Mouse (Mus musculus): Measurements from ENCODE around the gene Syn3. TPM values are rescaled to one million over a fixed set of nuclear protein-coding genes. Genes with fewer than 3 reads are reported as not detected.
"Not testable (repeated sequence)": the region's sequence is repeated elsewhere in the genome, so short reads cannot be mapped to it uniquely, and the experiment has no call there.

Gene Syn3
- total RNA-seq, 4 experiments from 2014 or later: 0.10 to 0.90 (median 0.57) TPM

- no peak for DNase-seq (ENCODE audit: low spot score in 2 of 2)
Measured at GRCm38 (mm10) chr10:86057286-86057685, 441.4 kb downstream of the Syn3 start.

DNA sequence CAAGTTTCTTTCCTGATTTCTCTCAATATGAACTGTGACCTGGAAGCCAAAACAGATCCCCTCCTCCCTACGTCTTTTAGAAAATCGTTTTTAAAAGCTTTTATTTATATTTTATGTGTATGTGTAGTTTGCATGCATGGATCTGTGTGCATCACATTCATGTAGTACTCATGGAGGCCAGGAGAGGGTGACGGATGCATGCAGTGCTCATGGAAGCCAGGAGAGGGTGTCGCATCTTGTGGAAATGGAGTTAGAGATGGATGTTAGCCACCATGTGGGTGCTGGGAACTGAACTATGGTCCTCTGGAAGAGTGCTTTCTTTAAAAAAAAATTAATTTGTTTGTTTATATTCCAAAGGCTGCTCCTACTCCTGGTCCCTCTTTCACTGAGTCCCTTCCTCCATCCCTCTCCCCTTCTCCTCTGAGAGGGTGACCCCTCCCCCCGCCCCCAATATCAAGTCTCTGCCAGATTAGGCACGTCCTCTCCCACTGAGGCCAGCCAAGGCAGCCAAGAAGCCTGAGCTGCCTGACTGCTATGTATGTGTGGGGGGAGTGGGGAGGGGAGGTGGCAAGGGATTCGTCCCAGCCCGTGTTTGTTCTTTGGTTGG, 442.3 kb downstream of the Syn3 start:
- no peak for DNase-seq (ENCODE audit: low spot score in 2 of 2)

DNA sequence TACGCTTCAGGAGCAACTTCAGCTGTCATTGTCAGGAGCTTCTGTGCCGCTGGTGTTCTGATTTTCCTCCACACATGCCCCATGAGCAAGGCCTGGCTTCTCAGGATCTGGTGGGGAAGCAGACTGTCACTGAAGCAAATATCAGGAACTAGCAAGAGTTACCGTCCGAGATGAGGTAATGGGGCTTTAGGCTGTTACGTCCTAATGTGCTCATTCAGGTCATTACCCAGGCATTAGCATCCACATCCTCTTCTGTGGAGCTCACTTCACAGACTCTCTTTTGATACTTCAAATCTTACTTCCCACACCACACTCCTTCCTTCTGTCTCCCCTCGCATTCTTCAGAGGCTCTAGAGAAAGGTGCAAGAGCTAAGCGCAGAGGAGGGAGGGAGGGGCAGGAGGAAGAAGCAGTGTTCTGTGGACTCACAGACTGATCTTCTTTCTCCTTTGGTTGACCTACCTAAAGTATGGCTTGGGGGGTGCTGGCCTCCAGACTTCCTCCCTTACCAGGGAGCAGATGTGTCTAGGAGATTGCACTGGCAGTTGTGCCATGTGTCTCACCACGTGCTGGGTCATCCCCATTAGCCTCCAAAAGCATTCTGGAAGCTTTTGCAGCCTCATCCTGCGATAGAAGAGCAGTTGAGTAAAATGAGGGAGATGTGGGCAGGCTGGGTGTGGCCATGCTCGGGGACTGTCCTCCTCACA, 445.7 kb downstream of the Syn3 start:
- DNase-seq (ENCODE audit: low spot score in 2 of 2): no peak

GRCm38 (mm10) chr10:86050522-86050921, 448.2 kb downstream of the Syn3 start:
- DNase-seq (ENCODE audit: low spot score in 2 of 2): no peak

- DNase-seq (ENCODE audit: low spot score in 2 of 2): no peak
Measured at GRCm38 (mm10) chr10:86047786-86048185, 450.9 kb downstream of the Syn3 start.

DNA sequence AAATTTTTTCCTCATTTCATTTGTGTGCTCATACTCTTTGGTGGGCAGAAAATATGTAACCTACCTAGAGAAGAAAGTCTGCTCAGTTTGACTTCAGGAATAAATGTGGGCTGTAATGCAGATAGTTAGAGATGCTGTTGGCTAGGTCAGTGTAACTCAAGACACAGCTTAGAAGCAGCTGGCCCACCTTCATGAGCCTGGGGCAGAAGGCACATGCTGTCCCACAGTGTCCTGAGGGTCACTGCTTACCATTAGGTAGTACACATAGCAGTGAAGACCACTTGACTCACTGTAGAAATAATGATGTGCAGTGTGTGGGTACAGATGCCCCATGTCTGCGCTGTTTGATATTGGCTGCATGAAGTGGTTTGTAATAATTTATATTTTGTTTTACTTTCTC, 452.3 kb downstream of the Syn3 start:
- DNase-seq (ENCODE audit: low spot score in 2 of 2): no peak

GRCm38 (mm10) chr10:86044066-86044465, 454.6 kb downstream of the Syn3 start:
- DNase-seq (ENCODE audit: low spot score in 2 of 2): no peak

DNA sequence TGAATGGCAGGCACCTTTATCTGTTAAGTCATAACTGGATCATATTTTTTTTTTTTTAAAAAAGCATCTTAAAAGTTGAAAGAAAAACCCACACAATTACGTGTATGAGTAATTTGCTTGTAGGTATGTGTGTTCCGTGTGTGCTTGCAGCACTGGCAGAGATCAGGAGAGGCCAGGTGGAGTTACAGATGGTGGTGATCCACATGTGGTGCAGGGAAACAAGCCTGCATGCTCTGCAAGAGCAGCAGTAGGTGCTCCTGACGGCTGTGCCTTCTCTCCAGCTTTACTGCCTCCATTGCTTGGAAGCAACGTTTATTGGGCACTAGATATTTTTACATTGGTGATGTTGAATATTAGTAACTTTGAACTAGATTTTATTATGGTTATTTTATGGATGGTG, 455.0 kb downstream of the Syn3 start:
- DNase-seq (ENCODE audit: low spot score in 2 of 2): no peak

DNA sequence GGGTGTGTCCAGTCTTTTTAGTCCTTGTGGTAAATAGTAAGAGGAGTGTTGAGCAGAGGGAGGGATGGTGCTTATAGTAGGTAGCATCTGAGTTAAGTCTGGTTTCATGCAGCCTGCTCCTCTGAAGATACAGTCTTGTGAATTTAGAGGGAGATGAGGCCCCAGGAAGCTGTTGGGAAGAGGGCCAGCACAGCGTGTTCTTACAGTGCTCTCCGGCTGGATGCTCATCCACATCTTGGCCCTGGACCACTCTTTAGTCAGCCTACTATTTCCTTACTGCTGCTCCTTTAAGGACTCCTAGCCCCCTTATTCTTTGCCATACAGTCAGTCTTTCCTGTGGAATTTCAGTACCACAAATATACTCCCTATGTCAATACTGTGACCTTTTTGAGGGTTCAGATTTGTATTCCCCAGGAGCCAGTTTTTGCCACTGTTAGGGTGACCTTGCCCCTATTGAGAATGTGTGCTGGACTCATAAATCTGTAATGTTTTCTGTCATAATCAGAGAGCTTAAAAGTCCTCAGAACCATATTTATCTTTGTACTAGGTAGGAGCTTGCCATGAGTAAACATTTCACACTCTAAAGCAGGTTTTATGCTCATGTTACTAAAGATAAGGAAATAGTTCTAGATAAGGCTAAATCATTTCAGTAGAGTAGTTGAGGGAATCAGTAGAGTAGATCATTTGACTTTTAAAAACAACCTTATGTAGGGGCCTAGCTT, 464.5 kb downstream of the Syn3 start:
- no peak for DNase-seq (ENCODE audit: low spot score in 2 of 2)

DNA sequence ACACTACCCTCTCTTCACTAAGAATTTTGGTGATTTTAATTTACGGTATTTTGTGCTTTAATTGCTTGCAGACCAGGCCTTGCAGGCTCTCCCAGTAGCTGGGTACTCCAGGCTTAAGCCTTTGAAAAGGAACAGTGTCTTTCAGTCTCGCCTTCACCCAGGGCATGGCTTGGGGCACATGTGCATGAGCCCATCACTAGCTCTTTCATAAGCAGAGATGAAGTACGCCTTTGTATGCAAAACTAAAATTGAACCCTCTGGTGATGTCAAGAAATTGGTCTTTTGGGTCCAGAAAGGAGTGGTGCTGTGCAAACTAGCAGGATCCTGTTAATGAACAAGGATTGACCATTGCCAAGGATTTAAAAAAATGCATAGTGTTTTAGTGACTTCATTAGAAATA, 466.2 kb downstream of the Syn3 start:
- no peak for DNase-seq (ENCODE audit: low spot score in 2 of 2)

DNA sequence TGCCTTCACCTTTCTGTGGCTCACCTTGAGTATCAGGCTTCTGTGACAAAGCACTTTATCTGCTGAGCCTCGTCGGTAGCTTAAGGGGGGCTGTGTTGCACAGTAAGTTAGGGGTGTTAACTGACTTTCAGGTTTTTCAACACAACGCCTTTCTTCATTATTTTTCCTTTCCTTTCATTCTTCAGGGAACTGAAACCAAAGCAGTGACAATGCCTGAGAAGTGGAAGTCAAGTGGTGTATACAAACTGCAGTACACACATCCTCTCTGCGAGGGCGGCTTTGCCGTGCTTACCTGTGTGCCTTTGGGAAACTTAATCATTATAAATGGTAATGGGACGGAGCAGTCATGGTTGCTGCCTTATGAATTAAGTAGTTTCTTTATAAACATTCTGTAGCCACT, 468.0 kb downstream of the Syn3 start:
- DNase-seq (ENCODE audit: low spot score in 2 of 2): no peak

- DNase-seq (ENCODE audit: low spot score in 2 of 2): not testable (repeated sequence)
Measured at GRCm38 (mm10) chr10:86026807-86027206, 471.9 kb downstream of the Syn3 start.

GRCm38 (mm10) chr10:86026354-86026753, 472.3 kb downstream of the Syn3 start:
- DNase-seq (ENCODE audit: low spot score in 2 of 2): no peak

DNA sequence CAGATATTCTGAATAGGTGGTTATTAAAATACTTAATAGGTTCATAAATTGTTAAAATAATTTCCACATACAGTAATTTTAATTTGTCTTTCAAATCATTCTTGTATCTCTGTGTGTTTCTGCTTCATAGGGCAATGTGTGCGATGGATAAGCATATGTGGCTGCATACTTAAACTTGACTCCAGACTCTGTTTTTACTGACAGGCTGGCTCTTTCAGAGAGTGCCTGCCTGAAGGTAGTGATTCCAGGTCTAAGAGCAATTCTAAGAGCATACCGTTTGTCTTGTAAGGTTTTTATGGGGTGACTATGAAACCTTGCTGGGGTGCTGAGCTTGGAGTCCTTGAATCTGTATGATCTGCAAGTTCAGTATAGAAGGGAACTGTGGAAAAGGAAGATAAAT, 472.8 kb downstream of the Syn3 start:
- DNase-seq (ENCODE audit: low spot score in 2 of 2): no peak

- DNase-seq (ENCODE audit: low spot score in 2 of 2): no peak
Measured at GRCm38 (mm10) chr10:86023149-86023548, 475.5 kb downstream of the Syn3 start.

- DNase-seq (ENCODE audit: low spot score in 2 of 2): no peak
Measured at GRCm38 (mm10) chr10:86022474-86022816, 476.3 kb downstream of the Syn3 start.

DNA sequence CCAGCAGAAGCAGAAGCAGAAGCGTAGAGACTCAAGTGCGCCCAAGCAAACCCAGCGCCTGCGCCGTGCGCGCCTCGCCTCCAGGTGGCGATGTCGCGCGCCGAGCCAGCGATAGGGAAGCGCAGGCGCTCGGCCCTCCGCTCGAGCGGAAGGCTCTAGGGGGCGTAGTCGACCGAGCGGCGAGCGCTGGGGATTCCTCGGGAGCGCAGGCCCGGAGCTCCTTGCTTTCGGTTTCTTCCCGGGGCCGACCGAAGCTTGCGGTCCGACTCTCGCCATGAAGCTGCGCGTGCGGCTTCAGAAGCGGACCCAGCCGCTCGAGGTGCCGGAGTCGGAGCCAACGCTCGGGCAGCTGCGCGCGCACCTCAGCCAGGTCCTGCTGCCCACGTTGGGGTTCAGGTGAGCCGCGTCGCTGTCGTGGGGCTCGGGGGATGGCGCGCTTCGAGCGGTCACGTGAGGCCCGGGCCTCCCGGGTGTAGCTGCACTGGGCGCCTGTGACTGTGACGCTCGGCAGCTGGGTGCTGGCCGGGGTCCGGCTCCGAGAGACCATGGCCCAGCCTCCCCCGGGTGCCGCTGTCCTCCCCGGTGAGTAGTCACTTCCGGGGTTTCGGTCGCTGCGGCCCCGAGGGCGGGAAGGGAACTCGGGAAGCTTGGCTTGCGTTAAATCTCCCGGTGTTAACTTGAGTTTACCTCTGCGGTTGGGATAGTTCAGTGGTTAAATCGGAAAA, 476.8 kb downstream of the Syn3 start, which contains the start of gene Fbxo7:
Gene Fbxo7 (plus strand): TSS at position 224 of the 725 bp plus-strand sequence.
- DNase-seq (ENCODE audit: low spot score in 2 of 2): peak; percentile 69 to 79

DNA sequence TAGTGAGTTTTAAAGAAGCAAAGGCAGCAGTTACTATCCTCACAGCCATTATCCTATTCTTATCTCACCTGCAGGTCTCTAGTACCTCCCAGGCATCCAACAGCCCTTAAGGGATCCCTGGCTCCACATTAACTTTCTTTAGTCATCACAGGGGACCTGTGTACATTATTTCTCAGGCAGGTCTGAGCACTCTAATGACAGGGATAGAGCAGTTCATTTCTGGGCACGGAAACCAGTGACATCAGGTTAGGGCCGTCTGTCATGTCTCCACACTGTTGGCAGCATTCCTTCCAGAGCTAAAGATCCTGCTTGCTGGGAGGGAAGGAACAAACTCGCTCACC, 477.3 kb downstream of the Syn3 start:
- DNase-seq (ENCODE audit: low spot score in 2 of 2): no peak

DNA sequence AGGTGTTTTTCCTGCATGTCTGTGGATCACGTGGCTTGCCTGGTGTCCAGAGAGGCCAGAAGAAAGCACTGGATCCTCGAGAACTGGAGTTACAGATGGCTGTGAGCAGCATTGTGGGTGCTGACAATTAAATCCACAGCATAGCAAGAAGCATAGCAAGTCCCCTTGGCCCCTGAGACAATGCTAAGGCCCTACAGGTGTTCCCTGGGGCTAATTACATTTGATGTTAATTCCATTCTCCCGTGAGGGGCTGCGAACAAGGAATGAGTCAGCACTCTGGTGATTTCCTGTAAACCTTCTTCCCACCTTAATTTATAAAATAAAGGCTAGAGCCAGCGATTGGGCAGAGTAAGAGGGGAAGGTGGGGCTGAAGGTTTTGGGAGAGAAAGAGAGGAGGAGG, 479.9 kb downstream of the Syn3 start:
- no peak for DNase-seq (ENCODE audit: low spot score in 2 of 2)

GRCm38 (mm10) chr10:86017781-86018180, 480.9 kb downstream of the Syn3 start:
- no peak for DNase-seq (ENCODE audit: low spot score in 2 of 2)

DNA sequence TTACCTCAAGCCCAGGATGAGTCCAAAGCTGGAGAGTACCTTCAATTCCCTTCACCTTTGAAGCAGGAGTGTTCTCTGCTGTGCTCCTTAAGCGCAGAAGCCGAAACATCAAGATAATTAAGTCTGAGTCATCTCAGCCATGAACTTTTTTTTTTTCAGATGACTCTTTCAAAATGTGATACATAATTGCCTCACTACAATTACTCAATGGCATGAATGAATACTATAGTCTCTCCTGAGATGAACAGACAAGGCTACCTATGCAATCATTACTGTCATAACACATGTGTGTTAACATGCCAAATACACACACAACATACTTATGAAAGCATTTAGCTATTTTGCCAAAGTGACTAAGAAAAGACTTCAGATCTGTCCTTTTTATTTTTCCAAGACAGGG, 486.9 kb downstream of the Syn3 start, which contains the start of gene Bpifc:
Gene Bpifc (minus strand): TSS at position 115 of the 400 bp plus-strand sequence.
- DNase-seq (ENCODE audit: low spot score in 2 of 2): no peak

DNA sequence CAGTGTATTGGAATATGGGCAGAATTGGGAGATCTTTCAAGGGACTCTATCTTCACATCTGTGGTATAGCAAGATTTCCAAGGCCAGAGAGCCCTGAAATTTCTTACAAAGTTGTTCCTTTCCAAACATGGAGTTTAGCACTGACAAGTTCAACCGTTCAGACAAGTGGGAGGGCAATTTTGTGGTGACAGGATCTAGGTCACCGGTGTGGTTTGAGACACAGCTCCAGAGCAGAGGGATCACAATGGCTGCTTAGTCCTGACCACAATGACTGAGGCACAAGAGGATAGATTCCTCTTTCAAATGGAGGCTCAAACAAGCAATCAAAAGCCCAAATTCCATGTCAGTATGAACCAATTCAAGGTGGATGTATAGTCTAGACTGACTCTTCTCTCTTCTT, 487.5 kb downstream of the Syn3 start:
- no peak for DNase-seq (ENCODE audit: low spot score in 2 of 2)

All from gastrocnemius, adult 8-10 months (tissue).